Mouse (Mus musculus): ENCODE measurements around the gene Exoc3l2.
A peak's percentile ranks its signal among the peaks of the same experiment; 100 is the strongest.

Exoc3l2 gene

DNA sequence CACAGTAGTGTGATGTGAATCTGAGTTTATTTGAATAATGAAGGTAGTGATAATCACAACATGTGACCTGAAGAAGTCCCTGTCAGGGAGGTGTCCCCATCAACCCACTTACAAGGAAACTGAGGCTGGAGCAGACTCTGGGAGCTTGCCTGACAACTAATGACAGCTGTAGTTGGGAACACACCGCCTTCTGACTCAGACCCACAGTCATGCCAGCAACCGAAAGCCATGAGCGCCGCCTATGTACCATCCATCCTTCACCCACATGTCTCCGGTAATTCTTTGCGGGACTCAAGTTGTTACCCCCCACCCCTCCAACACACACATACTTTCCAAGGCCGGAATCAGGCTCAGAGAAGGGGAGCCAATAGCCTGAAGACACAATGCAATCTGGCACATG, 6.5 kb upstream of the Exoc3l2 start:
- DNase-seq (ENCODE audit: low read depth, low spot score): no peak

DNA sequence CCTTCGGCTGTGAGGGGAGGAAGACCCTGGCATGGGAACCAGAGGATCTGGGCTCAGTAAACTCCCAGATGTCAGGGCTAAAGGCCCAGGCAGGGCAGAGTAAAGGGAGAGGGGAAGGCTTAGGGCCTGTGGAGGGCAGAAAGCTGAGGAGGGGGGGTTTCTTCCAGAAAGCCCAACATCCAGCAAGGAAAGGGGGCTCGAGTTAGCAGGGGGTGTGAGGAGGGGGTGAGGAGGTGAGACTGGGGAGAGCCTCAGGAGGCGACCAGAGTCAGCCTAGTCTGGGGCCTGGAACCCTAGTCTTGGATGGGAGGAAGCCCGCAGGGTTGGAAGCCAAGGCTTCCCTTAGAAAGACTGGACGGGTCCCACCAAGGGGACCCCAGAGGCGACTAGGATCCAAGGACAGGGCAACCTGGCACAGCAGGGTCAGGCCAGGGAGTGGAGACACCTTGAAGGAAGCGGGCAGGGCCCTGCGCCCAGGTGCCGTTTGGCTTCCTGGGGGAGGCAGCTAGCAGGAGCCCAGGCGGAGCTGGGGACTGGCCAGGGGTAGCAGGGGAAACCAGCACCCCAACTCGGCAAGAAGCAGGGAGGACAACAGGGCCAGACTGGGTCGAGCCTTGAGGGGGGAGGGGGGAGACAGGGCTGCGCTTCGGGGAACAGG, 5.6 kb upstream of the Exoc3l2 start:
- no peak for DNase-seq (ENCODE audit: low read depth, low spot score)

DNA sequence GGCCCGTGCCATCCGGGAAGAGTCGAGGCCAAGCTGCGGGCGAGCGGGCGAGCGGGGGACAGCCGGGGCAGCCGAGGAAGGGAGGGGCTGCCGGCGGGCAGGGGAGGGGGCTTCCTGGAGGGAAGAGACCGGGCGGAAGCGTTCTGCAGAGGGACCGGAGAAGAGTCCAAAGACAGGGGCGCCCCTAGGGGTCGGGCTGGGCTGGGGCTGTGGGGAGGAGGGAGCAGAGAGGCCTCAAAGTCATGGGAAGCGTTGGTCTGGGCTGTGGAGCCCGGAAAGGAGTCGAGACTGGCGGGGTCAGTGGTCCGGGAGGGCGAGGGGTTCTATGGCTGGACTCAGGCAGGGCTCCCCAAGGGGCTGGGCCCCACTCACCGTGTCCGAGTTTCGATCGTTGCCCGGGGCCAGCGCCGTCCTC, 5.1 kb upstream of the Exoc3l2 start:
- no peak for DNase-seq (ENCODE audit: low read depth, low spot score)

DNA sequence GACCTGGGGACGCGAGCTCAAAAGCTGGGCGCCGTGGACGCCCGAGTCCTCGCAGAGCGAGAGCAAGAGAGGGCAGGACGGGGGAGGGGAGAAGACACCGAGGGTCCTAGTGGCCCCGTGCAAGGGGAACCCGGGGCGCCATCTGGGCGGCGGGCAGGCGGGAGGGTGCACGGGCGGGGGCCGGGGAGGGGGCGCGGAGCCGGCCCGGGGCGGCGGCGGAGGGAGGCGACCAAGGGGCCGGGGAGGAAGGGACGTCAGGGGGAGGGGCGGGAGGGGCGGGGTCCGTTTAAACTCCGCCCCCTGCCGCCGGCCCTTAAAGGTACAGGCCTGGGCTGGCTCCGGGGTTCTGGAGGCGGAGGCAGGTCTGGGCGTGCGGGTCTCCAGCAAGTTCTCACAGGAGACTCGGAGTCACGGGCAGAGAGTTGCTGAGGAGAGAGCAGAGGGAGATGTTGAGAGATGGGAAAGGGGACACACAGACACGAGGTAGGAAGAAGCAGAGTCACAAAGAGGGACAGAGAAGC, 4.5 kb upstream of the Exoc3l2 start, which contains the start of gene Mark4:
Mark4 (minus strand) TSS at position 231 of the 521 bp plus-strand sequence.
- DNase-seq (ENCODE audit: low read depth, low spot score): peak; percentile 70

DNA sequence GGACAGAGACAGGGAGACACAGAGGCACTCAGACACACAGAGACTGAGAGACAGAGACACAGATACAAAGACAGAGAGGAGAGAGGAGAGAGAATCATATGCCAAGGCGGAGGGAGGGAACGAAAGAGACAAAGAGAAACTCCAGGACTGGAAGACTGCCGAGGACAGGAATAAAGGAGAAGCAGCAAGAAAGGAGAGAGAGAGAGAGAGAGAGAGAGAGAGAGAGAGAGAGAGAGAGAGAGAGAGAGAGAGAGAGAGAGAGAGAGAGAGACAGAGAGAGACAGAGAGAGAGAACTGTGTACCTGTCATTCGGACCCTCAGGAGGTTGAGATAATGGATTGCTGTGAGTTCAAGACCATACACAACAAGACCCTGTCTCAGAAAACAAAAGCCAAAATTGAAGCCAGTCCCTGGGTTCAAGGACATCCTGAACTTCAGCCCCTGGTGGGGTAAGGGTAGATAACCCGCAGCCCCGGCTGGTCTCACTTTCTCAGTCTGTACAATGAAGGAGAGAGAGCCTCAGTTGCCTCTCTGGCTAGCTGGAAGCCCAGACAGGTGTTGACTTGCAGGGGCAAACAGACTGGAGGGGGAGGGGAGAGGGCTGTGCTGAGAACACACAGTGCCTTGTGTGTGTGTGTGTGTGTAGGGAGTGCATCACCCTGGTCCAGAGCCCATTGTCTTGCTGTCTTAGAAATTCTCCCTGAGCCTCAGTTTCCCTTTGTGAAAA, 3.8 kb upstream of the Exoc3l2 start:
- no peak for DNase-seq (ENCODE audit: low read depth, low spot score)

DNA sequence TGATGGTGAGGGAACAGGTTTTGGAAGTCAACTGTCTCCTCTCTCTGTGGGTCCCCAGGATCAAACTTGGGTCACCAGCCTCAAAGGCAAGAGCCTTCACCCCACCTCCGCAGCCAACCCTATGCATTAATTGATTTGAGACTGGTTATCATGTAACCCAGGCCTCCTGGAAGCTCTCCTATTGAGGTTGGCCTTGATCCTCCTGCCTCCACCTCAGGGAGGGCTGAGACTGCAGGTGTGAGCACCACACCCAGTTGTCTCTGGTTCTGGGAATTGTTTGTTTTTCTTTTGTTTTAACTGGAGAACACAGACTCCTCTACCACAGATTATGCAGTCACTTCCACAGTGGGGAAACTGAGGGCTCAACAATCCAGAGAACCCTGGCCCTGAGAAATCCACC, 2.6 kb upstream of the Exoc3l2 start:
- no peak for DNase-seq (ENCODE audit: low read depth, low spot score)

DNA sequence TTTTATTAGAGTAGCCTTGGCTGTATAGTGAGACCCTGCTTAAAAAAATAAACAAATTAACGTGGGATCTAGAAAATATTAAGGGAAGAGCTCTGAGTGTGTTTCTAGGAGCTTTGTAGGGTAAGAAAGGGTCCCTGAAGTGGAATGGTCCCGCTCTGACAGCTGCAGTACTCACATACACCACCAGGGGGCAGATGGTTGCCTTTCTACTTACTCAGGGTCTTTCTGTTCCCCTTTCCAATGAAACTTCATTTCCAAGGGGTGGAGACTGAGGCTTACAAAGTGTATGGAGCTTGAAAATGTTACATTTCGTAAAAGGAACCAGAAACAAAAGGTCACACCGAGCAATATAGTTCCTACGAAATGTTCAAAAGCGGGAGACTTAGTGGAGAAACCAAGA, 1.6 kb upstream of the Exoc3l2 start:
- DNase-seq (ENCODE audit: low read depth, low spot score): no peak

DNA sequence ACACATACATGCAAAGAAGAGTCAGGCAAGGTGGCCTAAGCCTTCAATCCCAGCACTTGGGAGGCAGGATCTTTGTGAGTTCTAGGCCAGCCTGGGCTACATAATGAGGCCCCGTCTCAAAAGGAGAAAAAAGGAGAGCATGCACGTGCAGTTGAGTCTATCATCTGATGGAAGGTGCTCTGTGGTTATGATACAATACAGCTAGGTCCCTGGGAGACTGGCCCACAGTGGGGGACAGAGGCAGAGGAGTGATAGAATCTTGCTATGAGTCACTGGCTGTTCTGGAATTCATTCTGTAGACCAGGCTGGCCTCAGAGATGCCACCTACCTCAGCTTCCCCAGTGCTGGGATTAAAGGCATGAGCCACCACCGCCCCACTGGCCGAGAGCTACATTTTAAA, 688 bp upstream of the Exoc3l2 start:
- no peak for DNase-seq (ENCODE audit: low read depth, low spot score)

DNA sequence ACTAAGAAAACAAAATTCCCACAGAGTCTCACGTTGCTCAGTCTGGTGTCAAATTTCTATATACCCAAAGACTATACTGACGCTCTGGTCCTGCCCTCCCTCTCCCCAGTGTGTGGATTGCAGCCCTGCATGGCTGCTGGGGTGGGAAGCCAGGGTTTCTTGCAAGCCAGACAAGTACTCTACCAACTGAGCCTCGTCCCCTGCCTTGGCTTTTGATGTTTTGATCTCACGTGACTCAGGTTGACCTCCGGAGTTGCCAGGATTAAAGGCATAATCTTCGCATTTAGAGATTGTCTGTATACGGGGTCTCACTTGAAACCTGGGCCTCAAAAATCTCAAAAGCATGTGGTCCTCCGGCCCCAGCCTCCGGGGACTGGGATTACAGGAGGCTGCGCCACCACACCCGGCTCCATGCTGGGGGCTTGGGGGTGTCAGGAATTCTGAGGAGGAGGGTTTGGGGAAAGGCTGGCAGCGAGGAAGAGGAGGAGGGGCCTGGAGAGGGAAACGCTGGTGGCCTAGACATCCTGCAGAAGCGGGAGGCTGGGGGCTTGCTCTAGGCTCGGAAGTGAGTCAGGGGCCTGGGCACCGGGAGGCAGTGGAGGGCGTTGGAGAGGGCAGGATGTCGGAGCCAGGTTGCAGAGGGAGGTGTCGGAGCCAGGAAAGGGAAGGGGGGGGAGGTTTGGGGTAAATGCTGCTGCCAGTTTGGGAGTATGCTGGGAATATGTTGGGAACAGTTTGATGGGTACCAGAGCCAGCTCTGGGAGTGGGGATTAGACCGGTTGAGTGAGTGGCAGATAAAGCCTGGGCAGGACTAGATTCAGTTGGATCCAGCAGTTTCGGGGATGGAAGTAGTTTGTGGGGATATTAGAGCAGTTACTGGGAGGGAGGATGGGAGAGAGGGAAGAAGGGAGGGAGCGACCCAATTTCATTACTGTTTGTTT, 1.5 kb downstream of the Exoc3l2 start:
- DNase-seq (ENCODE audit: low read depth, low spot score): no peak

DNA sequence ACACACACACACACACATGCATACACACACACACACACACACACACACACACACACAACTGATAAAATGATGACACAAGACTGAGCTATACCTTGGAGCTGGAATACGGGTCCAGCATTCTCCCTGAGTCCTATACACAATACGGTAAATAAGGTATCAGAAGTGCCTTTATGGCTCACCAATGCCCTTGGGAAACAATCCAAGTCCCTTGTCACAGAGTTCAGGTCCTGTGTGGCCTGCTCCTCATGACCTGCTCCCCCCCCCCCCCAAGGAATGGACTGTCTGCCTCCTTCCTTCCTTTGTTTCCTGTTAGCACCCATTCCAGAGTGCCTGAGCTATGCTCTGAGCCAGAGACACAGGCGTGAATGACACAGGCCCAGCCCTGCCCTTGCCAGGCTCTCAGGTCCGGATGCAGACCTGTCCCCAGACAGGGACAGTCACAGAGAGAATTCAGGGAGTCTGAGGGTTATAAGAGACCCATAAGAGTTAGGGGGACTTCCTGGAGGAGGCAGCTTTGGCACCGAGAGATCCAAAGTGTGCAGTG, 3.5 kb downstream of the Exoc3l2 start:
- DNase-seq (ENCODE audit: low read depth, low spot score): no peak

DNA sequence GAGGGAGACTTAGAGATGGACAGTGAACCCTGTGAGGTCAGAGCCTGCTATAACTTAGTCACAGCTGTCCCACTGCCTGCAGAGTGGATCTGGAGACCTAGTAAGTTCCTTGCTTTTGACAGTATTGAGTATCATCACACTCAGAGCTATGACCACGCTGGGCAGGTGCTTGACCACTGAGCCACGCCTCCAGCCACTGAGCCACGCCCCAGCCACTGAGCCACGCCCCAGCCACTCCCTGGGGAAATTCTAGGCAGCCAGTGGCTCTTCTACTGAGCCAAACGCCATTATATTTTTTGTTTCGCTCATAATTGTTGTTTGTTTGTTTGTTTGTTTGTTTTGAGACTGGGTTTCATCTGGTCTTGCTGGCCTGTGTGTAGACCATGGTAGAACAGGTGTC, 4.5 kb downstream of the Exoc3l2 start:
- no peak for DNase-seq (ENCODE audit: low read depth, low spot score)

DNA sequence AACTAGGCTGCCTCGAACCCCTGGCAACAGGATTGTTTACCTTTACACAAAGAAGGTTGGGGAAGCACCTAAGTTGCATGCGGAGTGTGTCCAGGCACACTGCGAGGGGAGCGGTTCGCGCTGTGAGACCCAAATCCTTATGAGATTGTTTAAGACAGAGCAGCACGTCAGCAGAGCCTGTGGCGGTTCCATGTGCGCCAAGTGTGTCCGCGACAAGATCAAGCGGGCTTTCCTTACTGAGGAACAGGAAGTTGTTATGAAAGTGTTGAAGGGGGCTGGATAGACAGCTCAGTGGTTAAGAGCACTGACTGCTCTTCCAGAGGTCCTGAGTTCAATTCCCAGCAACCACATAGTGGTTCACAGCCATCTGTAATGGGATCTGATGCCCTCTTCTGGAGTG, 5.1 kb downstream of the Exoc3l2 start:
- no peak for DNase-seq (ENCODE audit: low read depth, low spot score)

DNA sequence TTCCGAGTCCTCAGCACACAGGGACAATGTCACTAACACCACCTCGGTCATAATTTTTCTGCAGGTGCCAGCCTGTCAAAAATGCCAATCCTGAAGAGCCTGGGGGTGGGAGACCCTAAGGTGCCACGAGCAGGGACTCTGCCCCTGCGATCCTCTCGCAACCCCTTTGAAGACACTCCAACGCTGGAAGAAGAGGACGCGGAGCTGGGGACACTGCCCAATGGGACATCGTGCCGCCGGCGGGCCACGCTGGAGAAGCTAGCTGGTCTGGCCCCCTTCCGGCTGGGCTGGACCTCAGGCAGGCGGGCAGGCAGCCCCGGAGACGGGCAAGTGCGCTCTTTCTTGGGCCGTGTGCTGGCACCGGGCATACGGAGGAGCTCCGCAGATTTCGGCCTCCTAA, 6.3 kb downstream of the Exoc3l2 start:
- no peak for DNase-seq (ENCODE audit: low read depth, low spot score)

DNA sequence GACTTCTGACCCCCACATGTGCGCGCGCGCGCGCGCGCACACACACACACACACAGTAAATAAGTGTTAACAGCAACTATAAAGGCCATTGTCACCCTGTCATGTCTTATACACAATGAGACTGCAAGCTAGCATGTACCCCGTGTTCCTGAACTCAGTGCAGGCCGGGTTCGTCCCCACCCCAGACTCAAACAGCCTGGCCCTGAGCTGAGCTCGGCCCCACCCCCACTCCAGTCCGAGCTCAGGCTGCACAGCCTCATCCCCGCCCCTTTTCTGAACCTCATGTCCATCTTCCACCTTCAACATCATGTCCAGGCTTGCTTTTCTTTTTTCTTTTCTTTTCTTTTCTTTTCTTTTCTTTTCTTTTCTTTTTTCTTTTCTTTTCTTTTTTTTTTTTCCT, 7.2 kb downstream of the Exoc3l2 start:
- no peak for DNase-seq (ENCODE audit: low read depth, low spot score)

DNA sequence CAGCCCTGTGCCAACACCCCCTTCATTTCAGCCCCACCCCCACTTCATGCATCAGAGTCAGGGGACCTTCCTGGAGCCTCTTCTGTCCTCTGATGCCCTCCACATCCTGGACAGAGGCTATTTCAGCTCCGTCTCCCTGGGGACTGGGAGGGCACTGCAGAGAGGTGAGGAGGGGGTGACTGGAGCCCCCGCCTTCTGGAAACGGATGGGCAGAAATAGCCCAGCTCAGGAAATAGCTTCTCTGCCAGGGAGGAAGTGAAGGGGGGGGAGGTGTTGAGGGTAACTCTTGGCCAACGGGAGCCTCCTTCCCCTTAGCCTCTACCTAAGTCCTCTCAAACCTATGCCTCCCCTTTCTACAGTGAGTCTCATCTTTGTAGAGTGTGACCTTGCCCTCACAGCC, 9.3 kb downstream of the Exoc3l2 start:
- no peak for DNase-seq (ENCODE audit: low read depth, low spot score)

DNA sequence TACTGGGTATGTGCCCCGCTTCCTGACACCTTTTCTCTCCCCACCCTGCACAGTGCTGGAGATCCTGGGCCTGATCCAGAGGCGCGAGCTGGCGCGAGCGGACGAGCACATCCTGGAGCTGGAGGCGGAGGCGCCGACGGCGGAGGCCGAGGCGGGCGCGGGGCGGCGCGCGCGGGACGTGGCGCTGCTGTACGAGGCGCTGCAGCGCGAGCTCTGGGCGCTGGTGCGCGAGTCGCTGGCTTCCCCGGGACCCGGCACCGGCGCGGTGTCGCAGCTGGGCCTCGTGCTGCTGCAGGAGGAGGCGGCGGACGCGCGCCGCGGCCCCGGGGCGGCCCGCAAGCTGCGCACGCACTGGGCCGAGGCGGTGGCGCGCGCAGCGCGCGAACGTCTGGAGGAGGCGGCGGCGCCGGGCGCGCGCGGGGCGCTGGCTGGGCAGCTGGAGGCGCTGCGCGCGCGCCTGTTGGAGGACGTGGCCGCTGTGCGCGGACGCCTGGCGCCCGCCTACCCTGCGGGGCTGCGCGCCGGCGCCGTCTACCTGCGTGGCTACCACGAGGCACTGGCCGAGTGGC, 10.8 kb downstream of the Exoc3l2 start:
- peak; percentile 67 for DNase-seq (ENCODE audit: low read depth, low spot score)

DNA sequence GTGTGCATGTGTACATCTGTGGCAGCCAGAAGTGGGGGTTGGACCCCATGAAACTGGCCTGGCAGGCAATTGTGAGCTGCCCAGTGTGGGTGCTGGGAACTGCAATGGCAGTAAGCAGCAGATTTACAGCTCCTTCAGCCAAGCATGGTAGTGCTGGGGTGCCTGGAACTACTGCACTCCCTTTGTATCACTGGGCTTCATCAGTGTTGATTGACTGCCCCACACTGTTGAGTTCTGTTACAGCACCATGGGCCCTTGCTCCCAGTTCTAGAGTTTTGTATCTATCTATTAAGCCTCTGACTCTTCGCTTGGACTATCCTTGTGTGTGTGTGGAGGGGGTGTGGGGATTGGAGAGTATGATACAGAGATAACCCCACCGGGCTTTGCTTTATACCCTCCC, 14.0 kb downstream of the Exoc3l2 start:
- DNase-seq (ENCODE audit: low read depth, low spot score): no peak

DNA sequence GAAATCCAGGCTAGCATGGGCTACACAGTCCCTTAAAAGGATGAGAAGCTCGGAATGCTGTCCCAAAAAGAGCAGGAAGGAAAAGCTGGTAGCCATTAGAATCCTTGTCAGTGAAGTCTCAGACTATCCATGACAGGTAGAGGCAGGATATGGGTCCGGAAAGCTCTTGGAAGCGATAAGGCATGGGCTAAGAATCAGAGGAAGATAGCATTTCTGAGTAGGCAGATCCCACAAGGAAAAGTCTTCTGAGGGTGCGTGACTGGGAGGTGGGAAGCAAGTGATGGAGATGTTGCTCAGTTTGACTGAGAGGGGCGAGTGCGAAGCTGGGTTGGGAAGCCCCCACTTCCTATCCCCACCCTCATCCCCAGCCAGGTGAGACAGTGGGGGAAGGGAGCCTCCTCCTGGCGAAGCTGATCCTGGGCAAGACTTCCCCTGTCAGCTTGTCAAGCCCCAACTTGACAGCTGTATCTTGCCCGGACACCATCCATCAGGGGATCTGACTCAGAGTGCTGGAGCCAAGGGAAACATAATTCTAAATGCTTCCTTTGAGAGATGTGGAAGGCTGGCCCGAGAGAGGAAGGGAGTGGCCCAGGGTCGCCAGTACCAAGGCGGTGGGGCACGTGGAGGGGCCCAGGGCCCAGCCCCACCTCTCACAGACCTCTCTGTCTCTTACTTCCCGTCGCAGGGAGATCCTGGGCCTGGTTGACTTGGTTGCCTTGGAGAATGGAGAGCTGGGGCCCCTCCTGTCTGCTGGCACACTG, 14.7 kb downstream of the Exoc3l2 start:
- DNase-seq (ENCODE audit: low read depth, low spot score): no peak

DNA sequence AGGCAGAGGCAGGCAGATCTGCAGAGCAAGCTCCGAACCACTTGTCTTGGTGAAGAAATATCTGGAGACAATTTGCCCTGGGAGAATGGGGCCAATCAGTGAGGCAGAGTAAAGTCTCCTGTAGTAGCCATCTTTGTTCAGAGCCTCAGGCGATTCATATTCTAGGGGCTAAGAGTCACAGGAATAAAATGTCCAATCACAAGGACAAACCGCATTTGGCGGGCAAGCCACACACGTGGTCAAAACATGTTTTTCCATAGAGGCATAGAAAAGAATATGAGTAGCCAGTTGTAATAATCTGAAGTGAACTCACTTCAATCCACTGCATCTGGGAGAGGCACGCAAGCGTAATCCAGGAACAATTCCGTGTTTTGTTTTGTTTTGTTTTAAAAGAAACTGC, 20.1 kb downstream of the Exoc3l2 start:
- DNase-seq (ENCODE audit: low read depth, low spot score): no peak

DNA sequence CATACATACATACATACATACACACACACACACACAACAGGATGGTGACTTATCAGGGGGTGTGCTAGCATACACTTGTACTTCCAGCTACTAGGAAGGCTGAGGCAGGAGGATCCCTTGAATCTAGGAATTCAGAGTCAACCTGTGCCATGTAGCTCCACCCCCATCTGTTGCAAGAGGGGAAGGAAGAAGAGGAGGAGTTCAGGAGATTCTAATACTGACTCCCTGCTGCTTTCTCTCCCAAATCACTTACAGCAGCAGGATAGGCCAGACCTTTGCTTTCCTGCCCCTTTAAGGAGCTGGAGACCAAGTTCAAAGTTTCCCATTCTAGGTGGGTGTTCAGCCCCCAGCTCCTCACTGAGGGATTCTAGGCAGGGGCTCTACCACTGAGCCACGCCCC, 22.4 kb downstream of the Exoc3l2 start:
- no peak for DNase-seq (ENCODE audit: low read depth, low spot score)

DNA sequence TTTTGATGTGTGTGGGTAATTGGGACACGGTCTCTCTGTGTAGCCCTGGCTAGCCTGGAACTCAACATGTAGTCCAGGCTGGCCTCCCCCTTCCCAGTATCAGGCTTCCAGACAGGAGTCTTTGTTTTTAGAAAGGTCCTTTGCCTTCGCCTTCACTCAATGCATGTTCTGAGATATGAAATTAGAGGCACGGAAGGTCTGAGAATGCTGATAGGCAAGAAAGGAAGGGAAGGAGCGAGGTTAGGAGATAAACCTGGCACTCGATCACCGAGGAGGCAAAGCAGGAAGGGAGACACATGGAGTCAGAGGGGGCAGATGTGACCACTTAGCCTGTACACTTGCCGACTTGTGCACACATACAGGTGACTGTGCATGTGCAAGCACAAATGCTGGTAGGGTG, 23.4 kb downstream of the Exoc3l2 start:
- no peak for DNase-seq (ENCODE audit: low read depth, low spot score)

All from brain, embryonic 18.5 days (tissue).